Mouse (Mus musculus): ENCODE measurements around the gene Gsta1.
"Not testable (repeated sequence)": the region's sequence is repeated elsewhere in the genome, so short reads cannot be mapped to it uniquely, and the experiment has no call there.

Gene Gsta1

DNA sequence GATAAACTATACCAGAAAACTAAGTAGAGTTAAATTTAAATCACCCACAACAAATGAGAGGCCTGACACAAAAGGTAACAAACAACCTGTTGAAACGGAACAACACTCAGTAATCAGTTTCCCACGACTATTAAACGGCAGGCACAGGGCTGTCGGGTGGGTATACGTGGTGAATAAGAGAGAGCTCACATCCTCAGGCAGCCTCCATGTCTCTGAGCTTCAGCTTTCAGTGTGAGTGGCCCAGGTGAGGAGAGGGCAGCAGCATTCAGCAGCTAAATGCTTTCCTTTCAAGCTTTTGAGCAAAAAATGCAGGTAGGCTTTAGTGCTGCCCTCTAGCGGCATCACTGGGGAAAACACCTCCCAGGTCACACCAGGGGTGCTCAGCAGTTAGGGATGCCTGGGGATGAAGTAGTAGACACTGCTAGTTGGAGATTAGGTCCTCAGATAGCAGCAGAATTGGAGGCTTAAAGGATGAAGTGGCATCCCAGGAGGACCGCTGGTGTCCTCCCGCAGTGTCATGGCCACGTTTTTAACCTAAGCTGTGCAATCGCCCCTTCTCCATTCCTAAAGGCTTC is 2.8 kb downstream of the Gsta1 start:
- not testable (repeated sequence) for DNase-seq

DNA sequence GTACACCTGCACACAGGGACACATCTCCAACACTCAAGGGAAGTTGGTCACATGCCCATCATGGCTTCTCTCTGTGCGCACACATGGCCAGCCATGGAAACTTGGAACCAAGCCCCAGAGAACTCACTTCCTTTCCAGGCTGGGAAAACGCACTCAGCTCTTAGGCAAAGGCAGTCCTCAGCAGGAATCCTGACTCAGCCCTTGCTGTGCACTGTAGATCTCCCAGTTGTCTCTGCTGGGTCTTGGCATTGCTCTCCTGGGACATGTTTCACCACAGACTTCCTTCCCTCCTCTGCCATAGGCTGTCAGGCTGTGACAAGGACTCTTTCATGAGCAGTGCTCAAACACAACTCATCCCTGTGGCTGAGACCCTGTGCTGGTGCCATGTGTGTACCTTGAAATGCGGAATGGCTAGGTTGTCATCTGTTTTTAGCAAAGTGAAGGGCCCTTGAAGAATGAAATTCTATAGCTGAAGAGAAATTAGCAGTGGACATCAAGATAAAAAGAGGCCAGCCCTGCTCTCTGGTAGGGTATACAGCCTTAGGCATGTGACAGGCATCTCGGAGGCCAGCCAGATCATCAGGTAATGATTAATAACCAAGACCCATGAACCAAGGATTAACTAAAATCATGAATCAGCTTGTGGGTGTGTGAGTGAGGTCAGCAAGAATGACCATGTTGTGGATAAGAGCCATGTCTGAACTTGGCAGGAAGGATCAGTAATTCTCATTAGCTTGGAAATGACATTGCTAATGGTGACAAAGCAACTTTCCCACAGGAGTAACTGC is 25.4 kb downstream of the Gsta1 start:
- DNase-seq: peak in 1 of 2 experiments; percentile 2

DNA sequence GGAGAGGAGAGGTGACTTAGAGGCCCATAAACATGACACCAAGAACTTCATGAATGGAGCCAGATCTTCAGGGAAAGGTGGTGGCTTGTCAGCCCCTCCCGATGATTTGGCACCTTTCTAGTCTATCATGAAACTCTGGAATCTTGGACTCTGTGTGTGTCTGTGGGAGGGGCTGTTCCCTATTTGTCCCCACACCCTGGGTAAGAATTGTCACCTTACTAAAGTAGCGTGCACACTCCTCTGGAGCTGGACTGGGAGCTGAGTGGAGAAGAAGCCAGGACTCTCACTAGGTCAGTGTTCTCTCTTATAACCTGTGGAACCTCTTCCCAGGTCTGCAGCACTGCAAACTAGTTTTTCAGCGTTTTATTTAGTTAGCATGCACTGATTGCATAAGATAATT is 26.5 kb downstream of the Gsta1 start, which contains the start of gene Gm3776:
TSS of gene Gm3776 (plus strand) at position 216 of the 400 bp plus-strand sequence.
- DNase-seq: not testable (repeated sequence)

DNA sequence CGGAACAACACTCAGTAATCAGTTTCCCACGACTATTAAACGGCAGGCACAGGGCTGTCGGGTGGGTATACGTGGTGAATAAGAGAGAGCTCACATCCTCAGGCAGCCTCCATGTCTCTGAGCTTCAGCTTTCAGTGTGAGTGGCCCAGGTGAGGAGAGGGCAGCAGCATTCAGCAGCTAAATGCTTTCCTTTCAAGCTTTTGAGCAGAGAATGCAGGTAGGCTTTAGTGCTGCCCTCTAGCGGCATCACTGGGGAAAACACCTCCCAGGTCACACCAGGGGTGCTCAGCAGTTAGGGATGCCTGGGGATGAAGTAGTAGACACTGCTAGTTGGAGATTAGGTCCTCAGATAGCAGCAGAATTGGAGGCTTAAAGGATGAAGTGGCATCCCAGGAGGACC is 29.2 kb downstream of the Gsta1 start:
- DNase-seq: peak; percentile 26 to 36

DNA sequence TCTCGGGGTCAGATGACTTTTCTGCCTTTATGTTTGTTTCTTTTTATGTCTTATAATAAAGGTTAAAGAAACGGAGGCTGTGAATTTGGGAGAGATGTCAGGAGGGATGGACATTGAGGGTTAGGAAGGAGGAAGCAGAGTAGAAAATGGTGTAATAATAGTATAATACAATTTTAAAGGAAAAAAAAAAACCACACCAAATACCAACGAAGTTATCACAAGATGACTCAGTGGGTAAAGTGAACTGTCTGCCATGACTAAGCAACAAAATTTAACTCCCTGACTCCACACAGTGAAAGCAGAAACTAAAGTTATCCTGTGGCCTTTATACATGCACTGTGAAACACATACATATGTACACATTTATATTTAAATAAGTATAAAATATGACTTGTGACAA is 40.5 kb downstream of the Gsta1 start:
- DNase-seq: not testable (repeated sequence)

DNA sequence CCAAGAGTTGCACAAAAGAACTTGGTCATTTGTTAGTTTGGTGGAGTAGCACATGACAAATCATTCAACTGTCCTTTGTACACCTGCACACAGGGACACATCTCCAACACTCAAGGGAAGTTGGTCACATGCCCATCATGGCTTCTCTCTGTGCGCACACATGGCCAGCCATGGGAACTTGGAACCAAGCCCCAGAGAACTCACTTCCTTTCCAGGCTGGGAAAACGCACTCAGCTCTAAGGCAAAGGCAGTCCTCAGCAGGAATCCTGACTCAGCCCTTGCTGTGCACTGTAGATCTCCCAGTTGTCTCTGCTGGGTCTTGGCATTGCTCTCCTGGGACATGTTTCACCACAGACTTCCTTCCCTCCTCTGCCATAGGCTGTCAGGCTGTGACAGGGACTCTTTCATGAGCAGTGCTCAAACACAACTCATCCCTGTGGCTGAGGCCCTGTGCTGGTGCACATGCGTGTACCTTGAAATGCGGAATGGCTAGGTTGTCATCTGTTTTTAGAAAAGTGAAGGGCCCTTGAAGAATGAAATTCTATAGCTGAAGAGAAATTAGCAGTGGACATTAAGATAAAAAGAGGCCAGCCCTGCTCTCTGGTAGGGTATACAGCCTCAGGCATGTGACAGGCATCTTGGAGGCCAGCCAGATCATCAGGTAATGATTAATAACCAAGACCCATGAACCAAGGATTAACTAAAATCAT is 51.7 kb downstream of the Gsta1 start:
- not testable (repeated sequence) for DNase-seq

DNA sequence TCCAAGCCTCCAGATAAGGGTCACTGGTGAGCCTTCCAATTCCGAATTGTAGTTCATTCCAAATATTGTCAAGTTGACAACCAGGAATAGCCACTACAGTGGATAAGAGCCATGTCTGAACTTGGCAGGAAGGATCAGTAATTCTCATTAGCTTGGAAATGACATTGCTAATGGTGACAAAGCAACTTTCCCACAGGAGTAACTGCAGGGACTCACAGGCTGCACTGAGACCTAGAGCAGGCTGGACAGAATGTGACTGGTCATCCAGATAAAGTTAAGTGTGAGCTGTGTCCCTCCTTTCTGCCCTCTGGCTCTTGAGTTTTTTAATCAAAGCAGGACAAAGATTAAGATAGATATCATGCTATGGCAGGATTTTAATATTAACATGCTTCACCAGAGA is 58.6 kb downstream of the Gsta1 start:
- DNase-seq: not testable (repeated sequence)

DNA sequence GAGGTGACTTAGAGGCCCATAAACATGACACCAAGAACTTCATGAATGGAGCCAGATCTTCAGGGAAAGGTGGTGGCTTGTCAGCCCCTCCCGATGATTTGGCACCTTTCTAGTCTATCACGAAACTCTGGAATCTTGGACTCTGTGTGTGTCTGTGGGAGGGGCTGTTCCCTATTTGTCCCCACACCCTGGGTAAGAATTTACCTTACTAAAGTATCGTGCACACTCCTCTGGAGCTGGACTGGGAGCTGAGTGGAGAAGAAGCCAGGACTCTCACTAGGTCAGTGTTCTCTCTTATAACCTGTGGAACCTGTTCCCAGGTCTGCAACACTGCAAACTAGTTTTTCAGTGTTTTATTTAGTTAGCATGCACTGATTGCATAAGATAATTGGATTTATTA is 59.3 kb downstream of the Gsta1 start, which contains the start of gene Gm10639:
TSS of gene Gm10639 (plus strand) at position 201 of the 400 bp plus-strand sequence.
- not testable (repeated sequence) for DNase-seq

Measured in cerebellum, postnatal 36 days (tissue).